Mouse (Mus musculus): ENCODE results near the gene Gm12695.

DNA sequence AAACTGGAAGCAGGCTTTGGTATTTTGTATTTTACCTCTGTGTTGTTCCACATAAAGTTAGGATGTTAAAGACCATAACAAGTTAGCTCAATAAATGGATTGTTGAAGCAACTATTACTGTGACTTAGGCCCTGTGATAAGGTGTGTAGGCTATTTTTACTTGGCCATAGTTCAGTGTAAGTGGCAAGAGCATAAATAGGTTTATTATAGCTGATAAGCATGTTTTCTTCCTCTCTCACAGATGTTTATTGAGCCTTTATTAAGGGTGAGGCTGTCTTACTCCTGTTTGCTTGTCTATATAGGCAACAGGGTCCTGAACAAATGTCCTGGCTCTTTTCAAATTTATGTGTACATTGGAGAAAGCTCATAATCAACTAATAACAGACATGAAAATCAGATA lies 104.0 kb downstream of the Gm12695 start:
- no peak for TF ChIP-seq CTCF (IDR thresholded peaks at IDR 0.05; ENCODE audit: borderline replicate concordance, control insufficient read depth, extremely low read depth, insufficient read depth, low read length, poor library complexity)
- TF ChIP-seq POLR2A (IDR thresholded peaks at IDR 0.05; ENCODE audit: control insufficient read depth, extremely low read depth, insufficient read depth, low read length, poor library complexity) = no peak
